10 mouse cellular contexts compared by ENCODE assay signal in the genomic region with DNA sequence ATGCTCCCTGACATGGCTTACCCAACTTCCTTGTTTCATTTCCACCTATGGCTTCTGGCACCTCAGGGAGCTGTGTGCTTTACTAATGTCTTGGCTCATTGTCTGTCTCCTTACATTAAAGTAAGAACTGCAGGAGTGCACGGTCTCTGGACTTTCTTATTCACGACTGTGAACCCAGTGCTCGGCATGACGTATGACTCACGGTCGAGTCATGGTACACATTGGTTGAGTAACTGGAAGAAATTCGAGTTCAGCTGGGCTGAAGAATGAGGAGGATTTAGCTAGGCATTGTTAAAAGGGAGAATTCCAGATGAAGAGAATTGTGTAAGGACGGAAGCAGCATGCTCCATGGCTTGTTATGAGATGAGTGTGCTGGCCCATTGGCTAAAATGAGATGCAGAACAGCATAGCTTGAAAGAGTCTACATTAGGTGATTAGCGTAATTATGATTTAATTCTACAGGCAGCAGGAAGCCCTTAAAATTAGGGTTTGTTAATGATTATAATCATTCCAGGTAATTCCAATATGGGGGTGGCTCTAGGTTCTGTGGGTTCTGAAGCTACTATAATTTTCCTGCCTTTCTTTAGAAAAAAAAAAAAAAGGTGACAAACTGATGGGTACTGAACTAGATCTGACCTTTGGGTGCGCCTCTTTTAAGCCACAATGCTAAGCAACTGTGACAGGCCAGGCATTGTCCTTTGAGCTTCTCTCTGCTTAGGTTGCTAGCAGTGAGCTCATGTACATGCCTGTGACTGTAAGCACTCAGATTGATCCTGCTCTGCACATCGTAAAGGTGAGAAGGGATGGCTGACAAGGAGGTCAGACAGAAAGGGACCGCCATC.
A peak's percentile ranks its signal among the peaks of the same experiment; 100 is the strongest.
DNase-seq lines count a peak whose midpoint lies in the region; ATAC-seq and TF ChIP-seq lines count a peak whose summit lies in the region.
"Had no signal": no experiment of that assay in that cellular context is flagged by ENCODE, and none has a peak within 500 bp of the region (broad histone marks: within the 10 kb centered on the region; RNA-seq: fewer than 3 reads in every experiment).

No protein-coding gene starts in this region.

- H3K9me3 ChIP-seq in midbrain, embryonic 11.5 days (ENCODE audit: control insufficient read depth, low read length) = no peaks in the 10 kb centered on the region
- H3K9me3 ChIP-seq in midbrain, embryonic 14.5 days (ENCODE audit: control insufficient read depth, low read length) = no peaks in the 10 kb centered on the region
- H3K9me3 ChIP-seq in hindbrain, embryonic 16.5 days (ENCODE audit: control insufficient read depth, low read length) = no peaks in the 10 kb centered on the region
- H3K9me3 ChIP-seq in stomach, postnatal 0 days (ENCODE audit: control insufficient read depth, low read length) = no peaks in the 10 kb centered on the region
- H3K9me3 ChIP-seq: limb, embryonic 12.5 days had no signal

- no peak overlapping the region for H3K4me3 ChIP-seq in midbrain, embryonic 11.5 days (ENCODE audit: low read depth, low read length)
- no peak overlapping the region for H3K4me3 ChIP-seq in midbrain, embryonic 14.5 days (replicated peaks; ENCODE audit: low read depth, low read length)
- H3K4me3 ChIP-seq in hindbrain, embryonic 16.5 days (ENCODE audit: low read length) = no peak overlapping the region
- H3K4me3 ChIP-seq in stomach, postnatal 0 days (ENCODE audit: low read depth, low read length) = no peak overlapping the region
- H3K4me3 ChIP-seq: limb, embryonic 12.5 days had no signal

- H3K4me1 ChIP-seq in midbrain, embryonic 11.5 days (ENCODE audit: control insufficient read depth, insufficient read depth, low read length) = peaks cover 5% of the 10 kb centered on the region; the same call in 1 of the 2 replicates
- 0 out of 2 replicates have a peak, but pooled peaks cover 4% of the 10 kb centered on the region for H3K4me1 ChIP-seq in midbrain, embryonic 14.5 days (ENCODE audit: control insufficient read depth, insufficient read depth, low read length)
- H3K4me1 ChIP-seq in hindbrain, embryonic 16.5 days (ENCODE audit: control insufficient read depth, insufficient read depth, low read depth, low read length) = peaks cover 12% of the 10 kb centered on the region
- H3K4me1 ChIP-seq in stomach, postnatal 0 days (replicated peaks; ENCODE audit: control insufficient read depth, insufficient read depth) = no peaks in the 10 kb centered on the region
- H3K4me1 ChIP-seq: limb, embryonic 12.5 days had no signal

- WGBS in midbrain, embryonic 11.5 days = 75% methylated on average over 12 of the region's 12 CpGs
- 74% methylated on average over 12 of the region's 12 CpGs for WGBS in midbrain, embryonic 14.5 days
- 62% methylated on average over 12 of the region's 12 CpGs for WGBS in hindbrain, embryonic 16.5 days
- WGBS in stomach, postnatal 0 days = 46% methylated on average over 12 of the region's 12 CpGs

- no peak for TF ChIP-seq CTCF in stomach, postnatal 0 days (IDR thresholded peaks at IDR 0.05; ENCODE audit: low read depth)

- H3K27ac ChIP-seq in midbrain, embryonic 11.5 days (ENCODE audit: low read depth, low read length) = no peak overlapping the region
- no peak overlapping the region for H3K27ac ChIP-seq in midbrain, embryonic 14.5 days (replicated peaks; ENCODE audit: low read depth, low read length)
- H3K27ac ChIP-seq in hindbrain, embryonic 16.5 days (ENCODE audit: low read depth, low read length) = peak overlapping the region; percentile 68
- peak overlapping the region; percentile 69 for H3K27ac ChIP-seq in stomach, postnatal 0 days (replicated peaks)
- H3K27ac ChIP-seq: limb, embryonic 12.5 days had no signal

- no peaks in the 10 kb centered on the region for H3K27me3 ChIP-seq in midbrain, embryonic 11.5 days (ENCODE audit: control insufficient read depth, insufficient read depth, low read length)
- no peaks in the 10 kb centered on the region for H3K27me3 ChIP-seq in midbrain, embryonic 14.5 days (ENCODE audit: control insufficient read depth, insufficient read depth, low read length)
- no peaks in the 10 kb centered on the region for H3K27me3 ChIP-seq in hindbrain, embryonic 16.5 days (replicated peaks; ENCODE audit: control insufficient read depth, insufficient read depth, low read length)
- H3K27me3 ChIP-seq in stomach, postnatal 0 days (ENCODE audit: control insufficient read depth, insufficient read depth, low read length) = no peaks in the 10 kb centered on the region
- H3K27me3 ChIP-seq: limb, embryonic 12.5 days had no signal

- no peaks in the 10 kb centered on the region for H3K36me3 ChIP-seq in midbrain, embryonic 11.5 days (ENCODE audit: control insufficient read depth, insufficient read depth, low read length)
- H3K36me3 ChIP-seq in midbrain, embryonic 14.5 days (ENCODE audit: control insufficient read depth, insufficient read depth, low read length) = no peaks in the 10 kb centered on the region
- H3K36me3 ChIP-seq in hindbrain, embryonic 16.5 days (ENCODE audit: control insufficient read depth, insufficient read depth, low read length) = no peaks in the 10 kb centered on the region
- H3K36me3 ChIP-seq in stomach, postnatal 0 days (ENCODE audit: control insufficient read depth, insufficient read depth, low read length) = no peaks in the 10 kb centered on the region
- H3K36me3 ChIP-seq: limb, embryonic 12.5 days had no signal

- no peak overlapping the region for H3K4me2 ChIP-seq in midbrain, embryonic 11.5 days
- no peak overlapping the region for H3K4me2 ChIP-seq in midbrain, embryonic 14.5 days (ENCODE audit: low read length)
- peak overlapping the region; percentile 15; the same call in 1 of the 2 replicates for H3K4me2 ChIP-seq in hindbrain, embryonic 16.5 days (ENCODE audit: low read length)
- H3K4me2 ChIP-seq in stomach, postnatal 0 days (replicated peaks; ENCODE audit: low read depth) = 0 out of 2 replicates have a peak overlapping the region, but pooled peaks have one; percentile 5
- H3K4me2 ChIP-seq: limb, embryonic 12.5 days had no signal

- TF ChIP-seq EP300 in stomach, postnatal 0 days (optimal IDR thresholded peaks at IDR 0.05) = no peak

- DNase-seq in adrenal gland, adult (ENCODE audit: inconsistent age in 2 of 2, low spot score in 1 of 2) = peak; percentile 23 to 60
- no peak for DNase-seq in adrenal gland, postnatal 10 days
- DNase-seq in midbrain, embryonic 11.5 days (ENCODE audit: low spot score, missing footprints) = no peak
- DNase-seq in midbrain, embryonic 14.5 days = no peak
- DNase-seq in stomach, postnatal 0 days (ENCODE audit: low spot score) = peak; percentile 26
- DNase-seq in embryo, embryonic 10.5 days (ENCODE audit: low spot score) = no peak
- DNase-seq in left cerebral cortex, adult 8-10 months (ENCODE audit: low spot score in 2 of 2) = no peak

- peak; percentile 33; the same call in 1 of the 2 replicates for ATAC-seq in midbrain, embryonic 11.5 days (ENCODE audit: low FRiP score)
- ATAC-seq in midbrain, embryonic 14.5 days (ENCODE audit: low FRiP score, low TSS enrichment) = no peak
- ATAC-seq in hindbrain, embryonic 16.5 days = no peak
- ATAC-seq in stomach, postnatal 0 days (ENCODE audit: low FRiP score, low TSS enrichment) = peak; percentile 86
- ATAC-seq: intestine, postnatal 0 days had no signal

- H3K9ac ChIP-seq in midbrain, embryonic 11.5 days (ENCODE audit: low read length) = no peak overlapping the region
- H3K9ac ChIP-seq in midbrain, embryonic 14.5 days (replicated peaks; ENCODE audit: low read length) = no peak overlapping the region
- no peak overlapping the region for H3K9ac ChIP-seq in hindbrain, embryonic 16.5 days (ENCODE audit: low read depth, low read length)
- no peak overlapping the region for H3K9ac ChIP-seq in stomach, postnatal 0 days (ENCODE audit: low read length)
- H3K9ac ChIP-seq: limb, embryonic 12.5 days had no signal

Comparison
In these comparisons a context has a peak if more than half of its experiments do, and no peak if none do; other contexts are left out.
1. DNase-seq: peak in adrenal gland, adult (2 of 2) and stomach, postnatal 0 days (single experiment); none in adrenal gland, postnatal 10 days (single experiment), midbrain, embryonic 11.5 days (single experiment), midbrain, embryonic 14.5 days (single experiment), embryo, embryonic 10.5 days (single experiment) and left cerebral cortex, adult 8-10 months (0 of 2).
2. ATAC-seq: peak in midbrain, embryonic 11.5 days (single experiment) and stomach, postnatal 0 days (single experiment); none in midbrain, embryonic 14.5 days (single experiment) and hindbrain, embryonic 16.5 days (single experiment).
3. H3K27ac ChIP-seq: peak in hindbrain, embryonic 16.5 days (single experiment) and stomach, postnatal 0 days (single experiment); none in midbrain, embryonic 11.5 days (single experiment) and midbrain, embryonic 14.5 days (single experiment).
4. H3K4me2 ChIP-seq: peak in hindbrain, embryonic 16.5 days (single experiment) and stomach, postnatal 0 days (single experiment); none in midbrain, embryonic 11.5 days (single experiment) and midbrain, embryonic 14.5 days (single experiment).